Mouse (Mus musculus) limb, embryonic 12.5 days (tissue): ENCODE results near the gene Hist2h3c2. TPM values are rescaled to one million over a fixed set of nuclear protein-coding genes. Genes with fewer than 3 reads are reported as not detected.
A peak's percentile ranks its signal among the peaks of the same experiment; 100 is the strongest.
"Not testable (repeated sequence)": the region's sequence is repeated elsewhere in the genome, so short reads cannot be mapped to it uniquely, and the experiment has no call there.

Experiments used
- ATAC-seq: fragments of 200-750 bp; cut with Nextera tagmentation; 2 replicates; pipeline ENCODE4 v1.8.0; 2017; ENCODE audit warnings: low read depth, moderate TSS enrichment; ENCODE audit not compliant: insufficient number of reproducible peaks, insufficient read depth, low FRiP score, low TSS enrichment
- H3K27ac ChIP-seq: fragments of 300-500 bp; sonication (generic); 2 replicates; pipeline ENCODE4 v1.5.1; 2016; ENCODE audit warnings: mild to moderate bottlenecking, moderate library complexity
- H3K27me3 ChIP-seq: fragments of 300-500 bp; sonication (generic); 2 replicates; pipeline ENCODE4 v1.6.1; 2016; ENCODE audit warnings: mild to moderate bottlenecking, moderate library complexity
- H3K36me3 ChIP-seq: fragments of 300-500 bp; sonication (generic); 2 replicates; pipeline ENCODE4 v1.6.1; 2016; ENCODE audit warnings: mild to moderate bottlenecking, moderate library complexity
- H3K4me1 ChIP-seq: fragments of 300-500 bp; sonication (generic); replicated peaks from 2 replicates; pipeline ENCODE4 v1.6.1; 2016
- H3K4me2 ChIP-seq: fragments of 300-500 bp; sonication (generic); 2 replicates; pipeline ENCODE4 v1.6.1; 2016; ENCODE audit warnings: mild to moderate bottlenecking, moderate library complexity
- H3K4me3 ChIP-seq: fragments of 300-500 bp; sonication (generic); replicated peaks from 2 replicates; pipeline ENCODE4 v1.5.1; 2016; ENCODE audit warnings: mild to moderate bottlenecking
- H3K9ac ChIP-seq: fragments of 300-500 bp; sonication (generic); replicated peaks from 2 replicates; pipeline ENCODE4 v1.6.1; 2016; ENCODE audit warnings: mild to moderate bottlenecking, moderate library complexity
- H3K9me3 ChIP-seq: fragments of 300-500 bp; sonication (generic); 2 replicates; pipeline ENCODE4 v1.6.1; 2016; ENCODE audit warnings: mild to moderate bottlenecking, moderate library complexity
- WGBS: fragments of 180-500 bp; shearing (Covaris S2); methylation state at CpG from one replicate; pipeline ENCODE4 v1.1.7; 2016; 5-methylcytosine and 5-hydroxymethylcytosine counted together
- polyA plus RNA-seq: library from polyadenylated mRNA; unstranded; fragments of >200 nt; fragmentation: Nextera tagmentation; extraction: Ambion mirVana; gene quantifications from 2 replicates; pipeline ENCODE4 v1.2.1, GENCODE M21; 2016

Gene Hist2h3c2
- polyA plus RNA-seq, 1 experiment from 2014 or later = 11.9 TPM

DNA sequence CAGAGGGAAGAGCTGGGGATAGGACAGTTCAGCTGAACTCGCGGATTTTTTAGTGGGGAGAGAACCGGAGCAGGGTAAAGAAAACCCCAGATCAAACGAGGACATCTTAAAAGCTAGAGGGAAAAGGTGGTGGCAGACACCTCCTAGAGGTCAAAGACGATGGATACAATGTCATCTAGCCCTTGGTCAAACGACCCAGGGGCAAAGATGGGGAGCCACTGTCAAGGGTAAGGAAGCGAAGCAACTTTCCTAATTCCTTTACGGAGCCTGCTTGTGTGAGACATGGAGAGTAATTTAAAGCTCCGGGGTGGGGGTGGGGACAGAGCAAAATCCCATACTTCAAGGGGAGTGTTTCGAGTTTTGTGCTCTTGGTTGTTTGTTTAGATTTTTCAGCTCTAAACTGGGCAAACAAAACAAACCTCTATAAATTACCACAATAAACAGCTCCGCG, 19.7 kb downstream of the Hist2h3c2 start:
- Histone ChIP-seq H3K9me3 (no peaks in the 10 kb centered on the region), H3K27ac (peak overlapping the region; percentile 99), H3K9ac (peak overlapping the region; percentile 63), H3K4me2 (peak overlapping the region; percentile 80), H3K27me3 (no peaks in the 10 kb centered on the region), H3K4me3 (peak overlapping the region; percentile 59), H3K4me1 (peaks cover 34% of the 10 kb centered on the region), H3K36me3 (no peaks in the 10 kb centered on the region)
- peak; percentile 9; the same call in 1 of the 2 replicates for ATAC-seq
- under 1% methylated on average over 12 of the region's 12 CpGs for WGBS

DNA sequence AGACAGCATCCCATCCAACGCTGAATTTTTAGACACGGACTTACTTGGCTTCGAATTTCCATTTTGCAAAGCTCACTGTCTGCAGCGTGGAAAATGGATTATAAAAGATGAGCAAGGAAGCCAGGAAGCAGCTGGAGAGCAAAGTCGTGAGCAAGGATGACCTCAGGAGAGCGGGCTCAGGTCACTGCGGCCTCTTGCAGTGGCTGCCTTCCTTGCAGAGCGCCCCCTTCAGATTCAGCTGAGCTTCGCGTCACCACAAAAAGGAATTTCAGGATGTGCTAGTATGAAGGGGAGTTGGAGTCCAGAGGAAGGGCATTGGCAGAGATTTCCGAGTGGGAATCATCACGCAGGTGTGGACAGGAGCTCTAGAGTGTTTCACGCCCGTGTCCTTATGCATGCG, 29.7 kb downstream of the Hist2h3c2 start:
- WGBS = 26% methylated on average over 15 of the region's 15 CpGs
- Histone ChIP-seq H3K27ac (no peak overlapping the region), H3K4me2 (no peak overlapping the region), H3K4me1 (no peaks in the 10 kb centered on the region), H3K4me3 (no peak overlapping the region), H3K9me3 (no peaks in the 10 kb centered on the region), H3K27me3 (no peaks in the 10 kb centered on the region), H3K36me3 (no peaks in the 10 kb centered on the region), H3K9ac (no peak overlapping the region)
- no peak for ATAC-seq

DNA sequence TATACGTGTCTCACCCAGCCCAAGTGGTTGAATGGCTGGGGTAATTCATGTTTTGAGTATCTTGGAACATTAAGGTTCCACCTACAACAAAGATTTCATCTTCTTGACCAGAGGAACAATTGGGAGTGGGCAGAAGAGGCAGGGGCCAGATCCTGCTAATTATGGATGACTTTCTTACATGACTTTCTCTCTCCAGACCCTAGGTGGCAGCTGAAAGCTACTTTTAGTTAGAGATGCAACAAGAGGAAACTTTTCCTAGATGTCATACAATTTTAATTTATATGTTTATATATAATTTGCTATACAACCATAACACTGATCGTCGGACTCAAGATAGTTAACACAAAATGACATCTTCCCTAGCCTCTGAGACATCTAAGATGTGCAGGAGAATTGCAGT, 31.1 kb downstream of the Hist2h3c2 start:
- H3K27ac ChIP-seq = no peak overlapping the region
- H3K27me3 ChIP-seq = no peaks in the 10 kb centered on the region
- no peaks in the 10 kb centered on the region for H3K4me1 ChIP-seq
- ATAC-seq = no peak
- no peak overlapping the region for H3K9ac ChIP-seq
- 89% methylated on average over 3 of the region's 3 CpGs for WGBS
- H3K9me3 ChIP-seq = no peaks in the 10 kb centered on the region
- H3K4me2 ChIP-seq = no peak overlapping the region
- no peaks in the 10 kb centered on the region for H3K36me3 ChIP-seq
- no peak overlapping the region for H3K4me3 ChIP-seq

DNA sequence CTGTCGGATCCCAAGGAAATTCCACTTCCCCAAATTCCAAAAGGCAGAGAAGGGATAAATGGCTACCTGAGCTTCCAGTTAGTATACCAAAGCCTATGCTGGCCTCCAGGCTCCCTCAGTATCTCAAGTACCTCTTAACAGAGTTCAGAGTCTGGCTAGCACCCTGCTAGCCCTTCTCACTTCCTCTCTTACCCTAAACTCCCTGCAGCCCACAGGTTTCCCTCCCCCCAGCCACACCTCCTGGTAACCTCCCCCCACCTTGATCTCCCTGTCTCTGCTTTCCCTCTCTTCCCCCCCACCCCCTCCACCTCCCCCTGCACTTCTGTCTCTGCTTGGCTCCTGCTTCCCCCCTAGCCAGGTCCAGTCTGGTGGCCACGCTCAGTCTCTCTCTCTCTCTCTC, 39.2 kb downstream of the Hist2h3c2 start:
- Histone ChIP-seq H3K4me1 (peaks cover 11% of the 10 kb centered on the region), H3K9me3 (no peaks in the 10 kb centered on the region), H3K9ac (no peak overlapping the region), H3K27ac (no peak overlapping the region), H3K4me3 (no peak overlapping the region), H3K36me3 (peaks cover 4% of the 10 kb centered on the region; the same call in 1 of the 2 replicates), H3K27me3 (no peaks in the 10 kb centered on the region), H3K4me2 (no peak overlapping the region)
- ATAC-seq = no peak
- WGBS = 38% methylated on average over 2 of the region's 2 CpGs

DNA sequence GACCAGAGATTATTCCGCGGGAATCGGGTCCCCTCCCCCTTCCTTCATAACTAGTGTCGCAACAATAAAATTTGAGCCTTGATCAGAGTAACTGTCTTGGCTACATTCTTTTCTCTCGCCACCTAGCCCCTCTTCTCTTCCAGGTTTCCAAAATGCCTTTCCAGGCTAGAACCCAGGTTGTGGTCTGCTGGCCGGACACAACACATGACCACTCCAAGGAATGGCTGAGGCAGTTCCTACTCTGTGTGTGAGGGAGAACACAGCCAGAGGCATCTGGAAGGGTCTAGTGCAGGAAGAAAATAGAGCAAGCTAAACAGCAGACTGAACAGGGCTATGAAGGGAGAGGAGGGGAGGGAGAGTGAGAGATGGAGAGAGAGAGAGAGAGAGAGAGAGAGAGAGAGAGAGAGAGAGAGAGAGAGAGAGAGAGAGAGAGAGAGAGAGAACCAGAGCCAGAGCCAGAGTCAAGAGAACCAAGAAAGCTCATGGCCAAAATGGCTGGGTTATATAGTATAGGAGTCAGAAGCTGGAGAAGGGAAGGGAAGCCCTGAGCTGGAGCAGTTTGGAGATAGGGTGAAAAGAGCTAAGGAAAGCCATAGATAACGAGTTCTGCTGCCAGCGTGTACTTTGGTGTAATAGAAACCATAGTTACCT, 40.2 kb downstream of the Hist2h3c2 start:
- not testable (repeated sequence) for ATAC-seq, H3K9me3 ChIP-seq, H3K27me3 ChIP-seq, H3K36me3 ChIP-seq, H3K27ac ChIP-seq, H3K4me3 ChIP-seq, H3K9ac ChIP-seq
- WGBS = 24% methylated on average over 8 of the region's 8 CpGs
- Histone ChIP-seq H3K4me1 (peaks cover 11% of the 10 kb centered on the region), H3K4me2 (peak overlapping the region; percentile 91; the same call in 1 of the 2 replicates)

DNA sequence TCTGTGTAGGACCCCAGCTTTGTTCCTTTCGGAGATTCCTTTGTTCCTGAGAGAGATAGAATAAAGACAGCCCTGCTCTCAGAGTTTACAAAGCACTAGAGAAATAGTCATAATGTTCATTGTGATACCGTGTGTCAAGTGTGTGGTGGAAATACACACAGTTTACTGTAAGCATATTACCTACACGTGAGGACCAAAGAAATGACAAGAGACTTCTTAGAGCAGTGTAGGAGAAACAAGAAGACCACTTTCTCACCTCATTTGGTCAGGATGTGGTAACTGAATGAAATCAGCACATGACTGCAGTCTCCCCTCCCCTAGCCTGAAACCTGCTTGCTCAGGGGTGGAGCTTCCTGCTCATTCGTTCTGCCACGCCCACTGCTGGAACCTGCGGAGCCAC, 40.7 kb downstream of the Hist2h3c2 start:
- peak; percentile 21; the same call in 1 of the 2 replicates for ATAC-seq
- H3K4me1 ChIP-seq = peaks cover 11% of the 10 kb centered on the region
- H3K27ac ChIP-seq = 0 out of 2 replicates have a peak overlapping the region, but pooled peaks have one; percentile 35
- peak overlapping the region; percentile 91 for H3K4me2 ChIP-seq
- WGBS = 5% methylated on average over 6 of the region's 6 CpGs
- no peaks in the 10 kb centered on the region for H3K9me3 ChIP-seq
- H3K9ac ChIP-seq = peak overlapping the region; percentile 40
- H3K4me3 ChIP-seq = peak overlapping the region; percentile 66
- H3K27me3 ChIP-seq = 0 out of 2 replicates have a peak, but pooled peaks cover 3% of the 10 kb centered on the region
- H3K36me3 ChIP-seq = peaks cover 4% of the 10 kb centered on the region; the same call in 1 of the 2 replicates

DNA sequence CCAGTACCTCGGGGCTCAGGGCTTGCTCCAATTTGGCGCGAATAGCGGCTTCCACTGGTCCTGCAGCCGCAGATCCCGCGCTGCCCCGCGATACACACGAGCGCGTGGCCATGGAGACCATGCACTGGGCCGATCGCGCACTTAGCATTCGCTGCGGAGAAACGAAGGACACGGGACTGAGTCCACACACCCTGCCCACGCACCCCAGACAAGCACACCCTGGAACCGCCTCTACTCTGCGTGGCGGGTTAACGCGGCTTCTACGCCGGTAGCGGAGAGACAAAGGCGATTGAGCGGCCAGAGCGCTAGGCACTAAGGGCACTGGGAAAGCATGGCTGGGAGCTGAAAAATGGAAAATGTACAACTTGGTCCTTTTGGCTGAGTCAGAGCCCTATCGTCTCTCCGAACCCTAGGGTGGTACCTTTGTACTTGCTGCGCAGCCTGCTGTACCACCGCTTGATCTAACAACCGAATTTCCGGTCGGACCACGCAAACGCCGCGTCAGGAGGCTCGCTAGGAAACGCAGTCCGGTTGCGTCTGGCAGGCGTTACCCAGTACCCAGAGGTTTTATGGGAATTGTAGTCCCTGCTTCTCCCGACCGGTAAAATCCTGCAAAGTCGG, 41.7 kb downstream of the Hist2h3c2 start:
- 0 out of 2 replicates have a peak, but pooled peaks cover 3% of the 10 kb centered on the region for H3K27me3 ChIP-seq
- peak overlapping the region; percentile 98 for H3K27ac ChIP-seq
- WGBS = under 1% methylated on average over 50 of the region's 50 CpGs
- H3K9me3 ChIP-seq = no peaks in the 10 kb centered on the region
- peaks cover 11% of the 10 kb centered on the region for H3K4me1 ChIP-seq
- peaks cover 4% of the 10 kb centered on the region; the same call in 1 of the 2 replicates for H3K36me3 ChIP-seq
- H3K4me3 ChIP-seq = peak overlapping the region; percentile 66
- peak overlapping the region; percentile 91 for H3K4me2 ChIP-seq
- ATAC-seq = peak; percentile 91
- H3K9ac ChIP-seq = peak overlapping the region; percentile 87

DNA sequence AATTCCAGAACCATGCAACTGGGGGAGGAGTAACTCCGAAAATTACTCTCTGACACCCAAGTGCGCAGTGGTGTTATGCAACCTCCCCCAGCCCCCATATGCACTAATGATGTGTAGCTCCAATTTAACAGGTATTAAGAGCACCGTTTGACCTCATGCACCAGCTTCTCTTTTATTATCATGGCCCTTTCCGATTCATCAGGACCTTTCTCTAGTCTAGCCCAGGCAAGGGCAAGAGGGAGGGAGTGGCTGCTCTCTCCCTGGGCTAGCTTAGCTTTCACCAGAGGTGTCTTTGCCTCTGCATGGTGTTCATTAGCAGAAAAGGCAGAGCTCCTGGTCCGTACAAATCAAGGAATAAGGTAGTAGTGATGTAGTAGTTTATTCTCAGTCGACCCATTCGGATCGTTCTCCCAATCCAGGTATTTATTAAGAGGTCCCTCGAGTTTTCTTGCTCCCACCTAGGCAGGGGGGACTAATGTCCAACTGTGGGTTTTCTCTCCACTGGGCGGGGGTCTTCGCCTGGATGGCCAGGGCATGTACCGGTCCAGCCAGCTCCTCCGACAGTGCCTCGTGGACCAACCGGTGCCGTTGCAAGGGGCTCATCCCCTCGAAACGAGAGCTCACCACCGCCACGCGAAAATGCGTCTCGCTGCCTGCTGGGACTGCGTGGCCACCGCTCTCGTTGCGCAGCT, 42.3 kb downstream of the Hist2h3c2 start:
- ATAC-seq = no peak; the same call in 1 of the 2 replicates
- 17% methylated on average over 27 of the region's 27 CpGs for WGBS

DNA sequence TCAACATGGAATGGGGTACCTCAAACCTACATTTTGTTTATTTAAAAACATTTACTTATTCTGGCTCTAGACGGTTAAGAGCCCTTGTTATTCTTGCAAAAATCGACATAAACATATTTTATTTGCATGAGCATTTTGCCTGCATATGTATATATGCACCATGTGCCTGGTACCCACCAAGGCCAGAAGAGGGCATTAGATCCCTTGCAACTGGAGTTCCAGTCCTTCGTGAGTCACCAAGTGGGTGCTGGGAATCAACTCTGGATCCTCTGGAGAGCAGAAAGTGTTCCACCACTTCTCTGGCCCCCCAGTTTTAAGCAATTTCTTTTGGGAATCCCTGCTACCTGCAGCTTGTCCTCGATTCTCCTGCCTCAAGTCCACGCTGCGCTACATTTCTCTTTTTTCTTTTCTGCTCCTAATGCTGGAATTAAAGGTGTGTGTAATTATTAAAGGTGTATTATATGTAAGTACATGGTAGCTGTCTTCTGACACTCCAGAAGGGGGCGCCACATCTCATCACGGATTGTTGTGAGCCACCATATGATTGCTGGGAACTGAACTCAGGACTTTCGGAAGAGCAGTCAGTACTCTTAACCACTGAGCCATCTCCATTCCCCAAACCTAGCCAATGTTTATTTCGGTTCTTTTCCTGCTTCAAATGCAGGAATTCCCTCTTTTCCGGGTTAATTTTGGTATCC, 43.2 kb downstream of the Hist2h3c2 start:
- Histone ChIP-seq H3K9me3 (no peaks in the 10 kb centered on the region), H3K27ac (no peak overlapping the region), H3K4me1 (peaks cover 11% of the 10 kb centered on the region), H3K4me2 (peak overlapping the region; percentile 91), H3K4me3 (no peak overlapping the region; the same call in 1 of the 2 replicates), H3K36me3 (peaks cover 4% of the 10 kb centered on the region; the same call in 1 of the 2 replicates), H3K9ac (no peak overlapping the region), H3K27me3 (0 out of 2 replicates have a peak, but pooled peaks cover 3% of the 10 kb centered on the region)
- WGBS = 91% methylated on average over 11 of the region's 11 CpGs
- no peak for ATAC-seq

More for the DNA sequence above, 42.3 kb downstream of the Hist2h3c2 start:
- peak overlapping the region; percentile 98 for H3K27ac ChIP-seq
- peaks cover 11% of the 10 kb centered on the region for H3K4me1 ChIP-seq
- H3K4me3 ChIP-seq = peak overlapping the region; percentile 66
- H3K9ac ChIP-seq = peak overlapping the region; percentile 87
- 0 out of 2 replicates have a peak, but pooled peaks cover 3% of the 10 kb centered on the region for H3K27me3 ChIP-seq
- H3K4me2 ChIP-seq = peak overlapping the region; percentile 91
- peaks cover 4% of the 10 kb centered on the region; the same call in 1 of the 2 replicates for H3K36me3 ChIP-seq
- no peaks in the 10 kb centered on the region for H3K9me3 ChIP-seq

DNA sequence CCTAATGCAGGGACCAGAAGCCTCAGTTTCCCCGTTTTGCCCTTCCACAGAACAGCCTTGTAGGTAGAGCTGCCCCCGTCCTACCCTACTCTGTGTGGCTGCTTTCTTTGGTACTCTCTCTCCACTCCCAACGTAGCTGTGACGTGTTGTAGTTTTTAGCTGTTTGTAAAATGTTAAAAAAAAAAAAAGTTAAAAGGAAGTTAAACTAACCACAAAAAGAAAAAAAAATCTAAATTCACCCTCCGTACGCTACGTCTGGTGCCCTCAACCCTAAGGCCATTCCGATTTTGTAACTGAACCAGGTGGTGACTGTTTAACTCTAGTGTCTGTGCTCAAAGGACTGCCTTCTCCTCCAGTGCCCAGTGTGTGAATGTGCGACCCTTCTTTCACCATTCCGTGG, 44.0 kb downstream of the Hist2h3c2 start:
- H3K4me2 ChIP-seq = no peak overlapping the region
- H3K9me3 ChIP-seq = no peaks in the 10 kb centered on the region
- ATAC-seq = no peak
- 0 out of 2 replicates have a peak, but pooled peaks cover 3% of the 10 kb centered on the region for H3K27me3 ChIP-seq
- no peak overlapping the region for H3K4me3 ChIP-seq
- H3K9ac ChIP-seq = no peak overlapping the region
- 86% methylated on average over 10 of the region's 10 CpGs for WGBS
- peaks cover 11% of the 10 kb centered on the region for H3K4me1 ChIP-seq
- H3K36me3 ChIP-seq = peaks cover 7% of the 10 kb centered on the region; the same call in 1 of the 2 replicates
- no peak overlapping the region for H3K27ac ChIP-seq
